Mouse (Mus musculus) limb, embryonic 13.5 days (tissue): ENCODE data around the gene Apoc1. TPM values are rescaled to one million over a fixed set of nuclear protein-coding genes. Genes with fewer than 3 reads are reported as not detected.

Experiments used
- ATAC-seq: fragments of 200-750 bp; cut with Nextera tagmentation; 2 replicates; pipeline ENCODE4 v1.8.0; 2017; ENCODE audit warnings: low read depth, moderate number of reproducible peaks, moderate TSS enrichment; ENCODE audit not compliant: low FRiP score
- H3K27ac ChIP-seq: fragments of 300-500 bp; sonication (generic); 2 replicates; pipeline ENCODE4 v1.5.1; 2015; ENCODE audit warnings: inconsistent platforms, mild to moderate bottlenecking, moderate library complexity
- H3K27me3 ChIP-seq: fragments of 300-500 bp; sonication (generic); 2 replicates; pipeline ENCODE4 v1.6.1; 2015; ENCODE audit warnings: mild to moderate bottlenecking, inconsistent platforms
- H3K36me3 ChIP-seq: fragments of 300-500 bp; sonication (generic); 2 replicates; pipeline ENCODE4 v1.6.1; 2015; ENCODE audit warnings: inconsistent platforms, mild to moderate bottlenecking, moderate library complexity
- H3K4me1 ChIP-seq: fragments of 300-500 bp; sonication (generic); 2 replicates; pipeline ENCODE4 v1.6.1; 2015; ENCODE audit warnings: inconsistent platforms
- H3K4me2 ChIP-seq: fragments of 300-500 bp; sonication (generic); replicated peaks from 2 replicates; pipeline ENCODE4 v1.6.1; 2015; ENCODE audit warnings: inconsistent platforms, mild to moderate bottlenecking, moderate library complexity
- H3K4me3 ChIP-seq: fragments of 300-500 bp; sonication (generic); 2 replicates; pipeline ENCODE4 v1.5.1; 2015; ENCODE audit warnings: moderate library complexity, mild to moderate bottlenecking, inconsistent platforms
- H3K9ac ChIP-seq: fragments of 300-500 bp; sonication (generic); 2 replicates; pipeline ENCODE4 v1.6.1; 2015; ENCODE audit warnings: mild to moderate bottlenecking, inconsistent platforms
- H3K9me3 ChIP-seq: fragments of 300-500 bp; sonication (generic); 2 replicates; pipeline ENCODE4 v1.6.1; 2016; ENCODE audit warnings: inconsistent platforms
- WGBS: fragments of 180-500 bp; shearing (Covaris S2); methylation state at CpG from one replicate; pipeline ENCODE4 v1.1.7; 2015; 5-methylcytosine and 5-hydroxymethylcytosine counted together
- polyA plus RNA-seq: library from polyadenylated mRNA; unstranded; fragments of >200 nt; fragmentation: Nextera tagmentation; extraction: Ambion mirVana; gene quantifications from 2 replicates; pipeline ENCODE4 v1.2.1, GENCODE M21; 2015

Gene Apoc1
- polyA plus RNA-seq, 1 experiment from 2014 or later: 8.9 TPM

GRCm38 (mm10) chr7:19717346-19717745 is 24.9 kb upstream of the Apoc1 start:
- no peak for ATAC-seq
- 85% methylated on average over 4 of the region's 4 CpGs for WGBS
- H3K9me3 ChIP-seq: peaks cover 19% of the 10 kb centered on the region
- peaks cover 22% of the 10 kb centered on the region for H3K4me1 ChIP-seq
- peaks cover 69% of the 10 kb centered on the region for H3K36me3 ChIP-seq
- no peaks in the 10 kb centered on the region for H3K27me3 ChIP-seq
- H3K4me2 ChIP-seq: no peak overlapping the region
- H3K4me3 ChIP-seq: no peak overlapping the region
- no peak overlapping the region for H3K9ac ChIP-seq
- no peak overlapping the region for H3K27ac ChIP-seq

DNA sequence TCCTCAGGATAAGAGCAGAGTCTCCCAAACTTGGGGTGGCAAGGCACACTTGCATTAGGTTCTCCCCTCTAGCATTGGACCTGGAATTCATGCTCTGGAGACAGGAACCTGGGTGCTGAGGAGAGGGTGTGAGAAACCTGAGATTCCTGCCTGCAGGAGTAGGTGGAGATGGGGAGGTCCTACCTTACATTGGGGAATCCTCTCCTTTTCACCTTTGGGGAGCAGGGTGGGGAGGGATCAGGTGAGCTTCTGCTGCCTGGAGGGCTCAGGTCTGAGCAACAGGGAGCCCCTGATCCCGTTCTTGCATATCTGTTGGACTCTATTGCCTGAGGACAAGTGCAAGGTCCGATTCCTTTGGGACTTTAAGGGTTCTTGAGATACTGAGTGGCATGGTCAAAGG is 24.4 kb upstream of the Apoc1 start:
- Histone ChIP-seq H3K27me3 (no peaks in the 10 kb centered on the region), H3K4me1 (peaks cover 22% of the 10 kb centered on the region), H3K4me2 (peak overlapping the region; percentile 69), H3K36me3 (peaks cover 70% of the 10 kb centered on the region), H3K4me3 (peak overlapping the region; percentile 100), H3K9ac (no peak overlapping the region), H3K27ac (no peak overlapping the region; the same call in 1 of the 2 replicates), H3K9me3 (peaks cover 16% of the 10 kb centered on the region)
- 90% methylated on average over 2 of the region's 2 CpGs for WGBS
- no peak for ATAC-seq

GRCm38 (mm10) chr7:19716055-19716682 is 23.7 kb upstream of the Apoc1 start:
- 8% methylated on average over 18 of the region's 18 CpGs for WGBS
- H3K4me1 ChIP-seq: peaks cover 22% of the 10 kb centered on the region
- no peak overlapping the region for H3K9ac ChIP-seq
- peak overlapping the region; percentile 85 for H3K27ac ChIP-seq
- peaks cover 70% of the 10 kb centered on the region for H3K36me3 ChIP-seq
- H3K27me3 ChIP-seq: no peaks in the 10 kb centered on the region
- peak overlapping the region; percentile 69 for H3K4me2 ChIP-seq
- H3K9me3 ChIP-seq: peaks cover 9% of the 10 kb centered on the region
- peak overlapping the region; percentile 100 for H3K4me3 ChIP-seq
- ATAC-seq: no peak

GRCm38 (mm10) chr7:19715239-19716054 is 23.0 kb upstream of the Apoc1 start, which contains the start of gene Tomm40:
Gene Tomm40 (minus strand): TSS chr7:19715438.
- ATAC-seq: peak; percentile 100
- under 1% methylated on average over 59 of the region's 59 CpGs for WGBS
- peak within 1 kb of the TSS; percentile 100 for H3K4me3 ChIP-seq
- peaks cover 22% of the 10 kb centered on the region for H3K4me1 ChIP-seq
- no peaks in the 10 kb centered on the region for H3K27me3 ChIP-seq
- peak within 1 kb of the TSS; percentile 85 for H3K27ac ChIP-seq
- peak within 1 kb of the TSS; percentile 98 for H3K9ac ChIP-seq
- peak within 1 kb of the TSS; percentile 93 for H3K4me2 ChIP-seq
- peaks cover 70% of the 10 kb centered on the region for H3K36me3 ChIP-seq
- peaks cover 2% of the 10 kb centered on the region for H3K9me3 ChIP-seq

- H3K36me3 ChIP-seq: peaks cover 70% of the 10 kb centered on the region
- no peak for ATAC-seq
These were observed 22.4 kb upstream of the Apoc1 start for GRCm38 (mm10) chr7:19714836-19715235.

DNA sequence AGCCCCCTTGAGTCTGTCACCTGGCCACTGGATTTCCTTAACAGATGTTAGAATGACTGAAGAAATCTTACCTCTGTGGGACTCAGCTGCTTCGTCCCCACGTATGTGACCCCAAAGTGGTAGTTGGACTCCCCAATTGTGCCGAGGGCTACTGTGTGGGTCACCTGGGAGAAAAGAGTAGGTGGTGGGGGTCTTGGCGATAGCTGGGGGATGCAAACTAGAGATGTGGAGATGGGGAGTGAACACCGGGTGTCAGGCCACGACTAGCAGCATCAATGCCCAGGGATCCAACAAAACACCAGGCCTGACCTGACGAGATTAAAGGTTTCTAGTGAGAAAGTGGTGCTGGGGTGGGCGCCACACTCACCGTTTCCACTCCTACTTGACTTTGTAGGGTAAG is 21.1 kb upstream of the Apoc1 start:
- no peaks in the 10 kb centered on the region for H3K9me3 ChIP-seq
- H3K27me3 ChIP-seq: no peaks in the 10 kb centered on the region
- H3K9ac ChIP-seq: no peak overlapping the region
- peaks cover 22% of the 10 kb centered on the region for H3K4me1 ChIP-seq
- ATAC-seq: no peak
- H3K4me2 ChIP-seq: peak overlapping the region; percentile 93
- 82% methylated on average over 9 of the region's 9 CpGs for WGBS
- peaks cover 70% of the 10 kb centered on the region for H3K36me3 ChIP-seq
- H3K27ac ChIP-seq: no peak overlapping the region
- peak overlapping the region; percentile 100 for H3K4me3 ChIP-seq

More at GRCm38 (mm10) chr7:19714836-19715235, 22.4 kb upstream of the Apoc1 start:
- Histone ChIP-seq H3K9ac (peak overlapping the region; percentile 98), H3K4me1 (peaks cover 22% of the 10 kb centered on the region), H3K9me3 (no peaks in the 10 kb centered on the region), H3K4me3 (peak overlapping the region; percentile 100), H3K27me3 (no peaks in the 10 kb centered on the region), H3K27ac (peak overlapping the region; percentile 22), H3K4me2 (peak overlapping the region; percentile 93)
- WGBS: under 1% methylated on average over 39 of the region's 39 CpGs

GRCm38 (mm10) chr7:19713196-19713595 is 20.7 kb upstream of the Apoc1 start:
- Histone ChIP-seq H3K27ac (no peak overlapping the region), H3K36me3 (peaks cover 68% of the 10 kb centered on the region), H3K9me3 (no peaks in the 10 kb centered on the region), H3K9ac (no peak overlapping the region), H3K4me2 (no peak overlapping the region), H3K27me3 (no peaks in the 10 kb centered on the region), H3K4me3 (no peak overlapping the region; the same call in 1 of the 2 replicates), H3K4me1 (peaks cover 22% of the 10 kb centered on the region)
- WGBS: 64% methylated on average over 4 of the region's 4 CpGs
- no peak for ATAC-seq

DNA sequence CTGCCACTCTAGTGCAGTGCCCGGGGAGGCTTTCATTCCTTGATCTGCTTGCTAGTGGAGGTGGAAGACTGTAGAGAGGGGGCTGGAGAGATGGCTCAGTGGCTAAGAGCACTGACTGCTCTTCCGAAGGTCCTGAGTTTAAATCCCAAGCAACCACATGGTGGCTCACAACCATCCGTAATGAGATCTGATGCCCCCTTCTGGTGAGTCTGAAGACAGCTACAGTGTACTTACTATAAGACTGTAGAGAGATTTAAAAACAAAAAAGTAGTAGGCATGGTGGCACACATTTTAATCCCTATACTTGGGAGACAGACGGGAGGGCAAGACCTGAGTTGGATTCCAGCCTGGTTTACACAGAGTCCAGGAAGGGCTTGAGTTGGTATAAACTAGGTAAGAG is 20.0 kb upstream of the Apoc1 start:
- H3K36me3 ChIP-seq: peaks cover 70% of the 10 kb centered on the region
- H3K9ac ChIP-seq: no peak overlapping the region
- H3K27me3 ChIP-seq: no peaks in the 10 kb centered on the region
- H3K4me2 ChIP-seq: no peak overlapping the region
- no peaks in the 10 kb centered on the region for H3K9me3 ChIP-seq
- H3K27ac ChIP-seq: no peak overlapping the region
- peaks cover 22% of the 10 kb centered on the region for H3K4me1 ChIP-seq
- no peak overlapping the region for H3K4me3 ChIP-seq
- no peak for ATAC-seq
- WGBS: 71% methylated on average over 4 of the region's 4 CpGs

- ATAC-seq: no peak
- peaks cover 73% of the 10 kb centered on the region for H3K36me3 ChIP-seq
These were observed 18.2 kb upstream of the Apoc1 start for GRCm38 (mm10) chr7:19710650-19711049.

GRCm38 (mm10) chr7:19705271-19705670 is 12.8 kb upstream of the Apoc1 start:
- Histone ChIP-seq H3K27ac (no peak overlapping the region), H3K36me3 (peaks cover 77% of the 10 kb centered on the region)
- 93% methylated on average over 7 of the region's 7 CpGs for WGBS

More at GRCm38 (mm10) chr7:19710650-19711049, 18.2 kb upstream of the Apoc1 start:
- H3K9ac ChIP-seq: no peak overlapping the region
- no peak overlapping the region for H3K4me3 ChIP-seq
- H3K4me2 ChIP-seq: no peak overlapping the region
- no peak overlapping the region for H3K27ac ChIP-seq
- no peaks in the 10 kb centered on the region for H3K27me3 ChIP-seq
- 95% methylated on average over 10 of the region's 10 CpGs for WGBS
- no peaks in the 10 kb centered on the region for H3K9me3 ChIP-seq
- H3K4me1 ChIP-seq: peaks cover 15% of the 10 kb centered on the region

GRCm38 (mm10) chr7:19704475-19704874 is 12.0 kb upstream of the Apoc1 start:
- 87% methylated on average over 4 of the region's 4 CpGs for WGBS
- no peak for ATAC-seq

More at GRCm38 (mm10) chr7:19705271-19705670, 12.8 kb upstream of the Apoc1 start:
- Histone ChIP-seq H3K9me3 (no peaks in the 10 kb centered on the region), H3K4me3 (no peak overlapping the region), H3K9ac (no peak overlapping the region), H3K27me3 (no peaks in the 10 kb centered on the region), H3K4me1 (no peaks in the 10 kb centered on the region), H3K4me2 (no peak overlapping the region)
- no peak for ATAC-seq

GRCm38 (mm10) chr7:19702859-19703555 is 10.5 kb upstream of the Apoc1 start:
- H3K4me2 ChIP-seq: no peak overlapping the region
- H3K27me3 ChIP-seq: no peaks in the 10 kb centered on the region
- 0 out of 2 replicates have a peak overlapping the region, but pooled peaks have one; percentile 19 for H3K9ac ChIP-seq
- no peak overlapping the region for H3K4me3 ChIP-seq
- peaks cover 17% of the 10 kb centered on the region for H3K4me1 ChIP-seq
- H3K36me3 ChIP-seq: peaks cover 57% of the 10 kb centered on the region
- H3K27ac ChIP-seq: no peak overlapping the region
- 87% methylated on average over 16 of the region's 16 CpGs for WGBS
- ATAC-seq: no peak
- no peaks in the 10 kb centered on the region for H3K9me3 ChIP-seq

More at GRCm38 (mm10) chr7:19704475-19704874, 12.0 kb upstream of the Apoc1 start:
- Histone ChIP-seq H3K27ac (no peak overlapping the region), H3K9ac (no peak overlapping the region), H3K9me3 (no peaks in the 10 kb centered on the region), H3K4me1 (peaks cover 2% of the 10 kb centered on the region), H3K4me2 (no peak overlapping the region), H3K4me3 (no peak overlapping the region), H3K27me3 (no peaks in the 10 kb centered on the region), H3K36me3 (peaks cover 69% of the 10 kb centered on the region)
